Mouse (Mus musculus): ENCODE measurements around the gene Ehhadh. TPM values are rescaled to one million over a fixed set of nuclear protein-coding genes. Genes with fewer than 3 reads are reported as not detected.
"Not testable (repeated sequence)": the region's sequence is repeated elsewhere in the genome, so short reads cannot be mapped to it uniquely, and the experiment has no call there.

Gene Ehhadh
- polyA plus RNA-seq, 1 experiment from 2014 or later, result 2.4 TPM

DNA sequence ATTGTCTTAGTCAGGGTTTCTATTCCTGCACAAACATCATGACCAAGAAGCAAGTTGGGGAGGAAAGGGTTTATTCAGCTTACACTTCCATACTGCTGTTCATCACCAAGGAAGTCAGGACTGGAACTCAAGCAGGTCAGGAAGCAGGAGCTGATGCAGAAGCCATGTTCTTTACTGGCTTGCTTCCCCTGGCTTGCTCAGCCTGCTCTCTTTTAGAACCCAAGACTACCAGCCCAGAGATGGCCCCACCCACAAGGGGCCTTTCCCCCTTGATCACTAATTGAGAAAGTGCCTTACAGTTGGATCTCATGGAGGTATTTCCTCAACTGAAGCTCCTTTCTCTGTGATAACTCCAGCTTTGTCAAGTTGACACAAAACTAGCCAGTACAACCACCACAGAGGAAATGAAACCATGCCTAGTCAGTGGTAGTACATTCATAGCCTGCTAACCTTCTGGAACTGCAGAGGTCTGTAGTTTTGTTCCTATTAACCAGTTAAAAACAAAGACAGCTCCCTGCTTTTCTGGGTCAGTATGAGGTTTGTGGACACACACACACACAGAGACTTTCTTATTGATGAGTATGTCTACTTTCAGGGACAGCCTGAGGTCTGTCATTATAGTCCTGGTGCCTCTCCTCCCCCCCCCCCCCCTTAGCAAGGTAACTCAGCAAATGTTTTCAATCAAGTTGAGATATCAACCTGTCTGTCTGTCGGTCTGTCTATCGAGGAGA, 5.6 kb upstream of the Ehhadh start:
- 45% methylated on average over 2 of the region's 2 CpGs for WGBS
- H3K27ac ChIP-seq; H3K27me3 ChIP-seq; ATAC-seq (ENCODE audit: insufficient number of reproducible peaks, low FRiP score, low TSS enrichment, low read depth); H3K36me3 ChIP-seq; H3K4me1 ChIP-seq; H3K9me3 ChIP-seq: not testable (repeated sequence)
- Histone ChIP-seq H3K4me2 (peak overlapping the region; percentile 83), H3K4me3 (peak overlapping the region; percentile 86), H3K9ac (0 out of 2 replicates have a peak overlapping the region, but pooled peaks have one; percentile 67)

DNA sequence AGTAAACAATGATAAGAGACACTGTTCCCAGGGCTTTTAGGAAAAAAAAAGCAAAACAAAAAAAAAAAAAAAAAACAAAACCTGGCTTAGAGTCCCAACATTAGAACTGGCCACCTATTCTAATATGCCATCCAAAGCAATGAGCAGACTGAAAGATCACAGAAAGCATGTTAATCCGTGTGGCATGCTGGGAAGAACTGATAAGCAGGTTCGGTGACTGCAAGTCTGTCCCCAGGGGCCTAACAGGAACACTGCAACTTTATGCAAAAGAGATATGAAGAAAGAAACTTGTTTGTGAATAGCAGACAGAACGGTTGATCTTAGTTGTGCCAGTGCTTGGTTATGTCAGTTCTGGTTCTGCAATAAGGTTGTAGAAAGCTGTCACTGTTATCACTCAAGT, 4.2 kb upstream of the Ehhadh start:
- Histone ChIP-seq H3K36me3 (no peaks in the 10 kb centered on the region), H3K4me3 (no peak overlapping the region), H3K27me3 (no peaks in the 10 kb centered on the region), H3K27ac (no peak overlapping the region), H3K4me1 (peaks cover 19% of the 10 kb centered on the region; the same call in 1 of the 2 replicates), H3K9me3 (no peaks in the 10 kb centered on the region), H3K4me2 (no peak overlapping the region), H3K9ac (no peak overlapping the region)
- WGBS, result 59% methylated on average over 3 of the region's 3 CpGs
- ATAC-seq (ENCODE audit: insufficient number of reproducible peaks, low FRiP score, low TSS enrichment, low read depth), result no peak

DNA sequence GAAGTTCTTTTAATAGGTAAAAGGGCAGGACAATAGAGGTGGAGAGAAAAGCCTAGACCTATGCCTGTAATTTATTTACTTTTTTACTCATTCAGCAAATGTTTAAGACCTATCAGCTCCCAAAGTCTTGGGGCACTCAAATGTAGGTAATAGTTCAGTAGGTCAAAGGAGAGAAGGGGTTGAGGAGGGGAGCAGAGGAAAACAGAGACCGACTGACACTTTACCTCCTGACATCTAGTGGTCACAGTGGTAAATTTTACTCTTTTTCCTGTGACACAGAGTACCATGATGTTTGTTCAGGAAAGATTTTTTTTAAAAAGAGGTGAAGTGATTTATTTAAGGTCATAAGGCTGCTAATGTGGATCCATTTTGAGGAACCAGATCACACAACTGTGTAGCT, 2.9 kb upstream of the Ehhadh start:
- Histone ChIP-seq H3K36me3 (no peaks in the 10 kb centered on the region), H3K9me3 (no peaks in the 10 kb centered on the region), H3K4me2 (no peak overlapping the region), H3K4me1 (peaks cover 19% of the 10 kb centered on the region; the same call in 1 of the 2 replicates), H3K4me3 (no peak overlapping the region), H3K9ac (no peak overlapping the region), H3K27me3 (no peaks in the 10 kb centered on the region), H3K27ac (no peak overlapping the region)
- 12% methylated on average over 1 of the region's 1 CpGs for WGBS
- no peak for ATAC-seq (ENCODE audit: insufficient number of reproducible peaks, low FRiP score, low TSS enrichment, low read depth)

DNA sequence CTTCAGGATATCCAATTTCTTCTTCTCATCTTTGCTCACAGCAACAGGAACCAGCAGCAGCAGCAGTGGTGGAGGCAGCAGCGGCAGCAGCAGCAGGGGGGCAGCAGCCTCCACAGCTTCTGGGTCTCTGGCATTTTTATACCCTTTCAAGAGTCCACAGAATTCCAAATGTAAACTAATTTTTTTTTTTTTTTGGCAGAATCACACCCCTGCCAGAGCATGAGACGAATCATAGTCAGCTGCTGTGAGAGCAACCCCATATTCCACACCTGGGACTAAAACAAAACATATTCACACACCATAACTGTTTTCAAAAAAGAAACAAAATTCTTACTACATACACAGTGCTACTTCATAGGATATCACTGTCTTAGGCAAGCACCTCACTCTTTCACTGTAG, 1.6 kb upstream of the Ehhadh start:
- no peak overlapping the region for H3K4me3 ChIP-seq
- WGBS, result 68% methylated on average over 2 of the region's 2 CpGs

DNA sequence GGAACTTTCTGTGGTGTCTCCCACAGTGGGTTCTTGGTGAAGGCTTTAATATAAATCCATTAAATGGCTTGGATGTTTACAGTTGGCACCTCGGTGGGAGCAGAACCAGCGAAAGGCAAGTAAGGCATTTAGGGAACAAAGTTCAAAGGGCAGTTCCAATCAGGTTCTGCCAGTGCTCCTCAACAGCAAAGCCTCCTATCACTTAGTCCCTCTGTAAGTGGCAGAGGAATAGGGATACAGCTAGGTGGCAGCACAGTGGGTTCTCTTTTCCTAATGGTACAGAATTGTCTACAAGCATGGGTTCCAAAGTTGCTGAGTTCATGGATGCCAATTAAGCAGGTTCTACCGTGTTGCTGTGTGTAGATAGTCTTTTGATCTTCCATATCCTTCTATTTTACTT, 974 bp upstream of the Ehhadh start:
- no peak overlapping the region for H3K9ac ChIP-seq
- WGBS, result 57% methylated on average over 3 of the region's 3 CpGs
- H3K36me3 ChIP-seq, result no peaks in the 10 kb centered on the region
- no peak for ATAC-seq (ENCODE audit: insufficient number of reproducible peaks, low FRiP score, low TSS enrichment, low read depth)
- H3K4me3 ChIP-seq, result no peak overlapping the region
- no peak overlapping the region for H3K27ac ChIP-seq
- H3K27me3 ChIP-seq, result no peaks in the 10 kb centered on the region
- H3K9me3 ChIP-seq, result no peaks in the 10 kb centered on the region
- H3K4me1 ChIP-seq, result peaks cover 14% of the 10 kb centered on the region; the same call in 1 of the 2 replicates
- no peak overlapping the region for H3K4me2 ChIP-seq

More for the DNA sequence above, 1.6 kb upstream of the Ehhadh start:
- Histone ChIP-seq H3K36me3 (no peaks in the 10 kb centered on the region), H3K9me3 (no peaks in the 10 kb centered on the region), H3K4me2 (no peak overlapping the region), H3K4me1 (peaks cover 16% of the 10 kb centered on the region; the same call in 1 of the 2 replicates), H3K27me3 (no peaks in the 10 kb centered on the region), H3K9ac (no peak overlapping the region), H3K27ac (no peak overlapping the region)
- ATAC-seq (ENCODE audit: insufficient number of reproducible peaks, low FRiP score, low TSS enrichment, low read depth), result no peak

DNA sequence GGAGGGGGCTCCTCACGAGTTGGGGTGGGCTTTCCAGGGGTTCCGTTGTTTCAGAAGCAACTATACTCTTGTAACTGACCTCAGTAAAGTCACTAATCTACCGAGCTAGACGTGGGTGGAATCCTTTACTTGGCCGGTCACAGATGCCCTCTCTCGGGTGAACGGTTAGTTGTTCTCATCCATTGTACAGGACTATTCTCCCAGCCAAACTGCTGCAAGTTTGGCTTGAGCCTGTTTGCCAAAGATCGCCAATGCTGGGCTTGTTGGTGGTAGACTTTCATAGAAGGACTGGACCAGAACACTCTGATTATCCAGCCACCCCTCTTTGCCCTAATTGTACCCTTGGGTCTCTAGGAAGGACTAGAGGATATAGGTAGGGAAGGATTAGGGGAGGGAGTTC, 1.3 kb downstream of the Ehhadh start:
- no peak overlapping the region for H3K9ac ChIP-seq
- H3K27ac ChIP-seq, result no peak overlapping the region
- H3K9me3 ChIP-seq, result no peaks in the 10 kb centered on the region
- 91% methylated on average over 8 of the region's 8 CpGs for WGBS
- H3K4me1 ChIP-seq, result peaks cover 12% of the 10 kb centered on the region; the same call in 1 of the 2 replicates
- ATAC-seq (ENCODE audit: insufficient number of reproducible peaks, low FRiP score, low TSS enrichment, low read depth), result no peak
- no peaks in the 10 kb centered on the region for H3K27me3 ChIP-seq
- no peaks in the 10 kb centered on the region for H3K36me3 ChIP-seq
- no peak overlapping the region for H3K4me3 ChIP-seq
- H3K4me2 ChIP-seq, result no peak overlapping the region

DNA sequence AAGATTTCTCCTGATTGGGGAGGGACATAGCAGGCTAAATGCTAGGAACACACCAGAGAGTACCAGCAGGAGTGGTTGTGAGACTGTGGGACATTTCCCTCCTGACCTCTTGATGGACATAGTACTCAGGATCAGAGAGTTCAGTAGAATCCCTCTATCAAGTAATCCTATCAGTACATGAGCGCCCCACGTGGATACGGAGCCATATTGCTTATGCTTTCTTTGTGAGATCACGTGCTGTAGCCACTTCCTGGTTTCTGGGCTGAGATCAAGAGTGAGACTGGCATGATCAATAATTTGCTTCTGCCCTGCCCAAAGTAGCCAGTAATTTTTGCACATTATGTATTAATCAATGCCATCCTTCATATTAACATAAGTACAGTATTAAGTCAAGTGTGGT, 2.6 kb downstream of the Ehhadh start:
- Histone ChIP-seq H3K27ac (no peak overlapping the region), H3K4me1 (peaks cover 12% of the 10 kb centered on the region; the same call in 1 of the 2 replicates), H3K36me3 (no peaks in the 10 kb centered on the region), H3K9me3 (no peaks in the 10 kb centered on the region), H3K4me3 (no peak overlapping the region), H3K4me2 (no peak overlapping the region), H3K27me3 (no peaks in the 10 kb centered on the region), H3K9ac (no peak overlapping the region)
- no peak for ATAC-seq (ENCODE audit: insufficient number of reproducible peaks, low FRiP score, low TSS enrichment, low read depth)
- WGBS, result 76% methylated on average over 4 of the region's 4 CpGs

DNA sequence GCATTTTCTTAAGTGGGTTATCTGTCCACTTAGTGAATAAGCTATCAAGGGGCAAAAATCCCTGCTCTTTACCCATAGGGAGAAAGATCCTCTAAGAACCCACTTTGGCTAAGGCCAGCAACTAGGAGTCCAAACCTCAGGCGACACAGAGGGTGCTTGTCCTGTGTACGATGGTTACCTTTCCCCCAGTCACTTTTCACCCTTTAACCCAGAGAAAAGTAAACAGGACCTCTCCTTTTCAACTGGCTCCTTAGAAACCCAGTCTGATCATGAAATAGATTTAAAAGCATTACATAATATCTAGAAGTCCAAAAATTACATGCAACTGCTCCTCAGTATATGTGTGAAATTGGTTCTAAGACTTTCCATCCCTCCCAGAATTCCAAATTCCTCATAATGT, 4.8 kb downstream of the Ehhadh start:
- no peak overlapping the region for H3K27ac ChIP-seq
- ATAC-seq (ENCODE audit: insufficient number of reproducible peaks, low FRiP score, low TSS enrichment, low read depth), result no peak
- H3K9ac ChIP-seq, result no peak overlapping the region
- no peaks in the 10 kb centered on the region for H3K36me3 ChIP-seq
- no peaks in the 10 kb centered on the region for H3K9me3 ChIP-seq
- no peak overlapping the region for H3K4me3 ChIP-seq
- H3K27me3 ChIP-seq, result no peaks in the 10 kb centered on the region
- H3K4me2 ChIP-seq, result no peak overlapping the region
- peaks cover 8% of the 10 kb centered on the region; the same call in 1 of the 2 replicates for H3K4me1 ChIP-seq
- 64% methylated on average over 2 of the region's 2 CpGs for WGBS

DNA sequence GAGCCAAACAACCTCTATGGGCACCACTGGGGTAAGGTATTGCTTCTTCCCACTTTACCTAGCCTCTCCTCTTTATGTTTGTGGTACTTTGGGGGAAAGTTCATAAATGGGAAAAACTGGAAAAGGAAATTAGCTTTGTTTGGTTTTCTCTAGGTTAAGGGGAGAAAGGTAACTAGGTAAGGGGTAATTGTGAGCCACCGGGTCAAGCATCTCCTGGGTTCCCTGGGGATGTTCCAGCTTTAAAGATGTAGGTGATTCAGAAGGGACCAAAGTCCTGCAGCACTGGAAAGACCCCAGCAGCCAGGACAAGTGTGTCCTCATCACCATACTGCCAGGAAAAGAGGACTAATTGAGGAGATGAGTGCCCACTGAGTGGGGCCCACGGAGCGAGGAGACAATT, 5.7 kb downstream of the Ehhadh start:
- no peak overlapping the region for H3K4me3 ChIP-seq
- no peaks in the 10 kb centered on the region for H3K36me3 ChIP-seq
- no peak overlapping the region for H3K4me2 ChIP-seq
- H3K27me3 ChIP-seq, result no peaks in the 10 kb centered on the region
- no peak for ATAC-seq (ENCODE audit: insufficient number of reproducible peaks, low FRiP score, low TSS enrichment, low read depth)
- H3K9ac ChIP-seq, result no peak overlapping the region
- WGBS, result 87% methylated on average over 3 of the region's 3 CpGs
- no peaks in the 10 kb centered on the region for H3K9me3 ChIP-seq
- H3K4me1 ChIP-seq, result no peaks in the 10 kb centered on the region
- no peak overlapping the region for H3K27ac ChIP-seq

DNA sequence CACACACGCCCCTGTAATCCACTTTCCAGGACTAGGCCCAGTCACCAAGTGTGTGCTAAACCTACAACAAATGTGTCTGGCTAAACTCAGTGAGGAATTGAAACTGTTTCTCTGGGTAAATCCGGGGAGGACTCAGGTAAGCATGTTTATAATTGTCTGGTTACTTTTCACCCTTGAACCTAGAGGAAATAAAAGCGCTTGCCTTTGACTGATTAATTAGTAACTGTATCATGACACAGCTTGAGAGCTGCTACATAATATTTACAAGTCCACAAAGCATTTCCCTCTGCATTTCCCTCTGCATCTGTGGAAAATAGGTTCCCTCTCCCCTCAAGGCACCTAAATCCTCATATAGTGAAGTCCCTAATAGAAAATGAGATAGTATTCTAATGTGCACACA, 6.3 kb downstream of the Ehhadh start:
- no peaks in the 10 kb centered on the region for H3K36me3 ChIP-seq
- H3K4me3 ChIP-seq, result no peak overlapping the region
- 68% methylated on average over 3 of the region's 3 CpGs for WGBS
- H3K27me3 ChIP-seq, result no peaks in the 10 kb centered on the region
- no peak overlapping the region for H3K9ac ChIP-seq
- H3K4me1 ChIP-seq, result no peaks in the 10 kb centered on the region
- H3K4me2 ChIP-seq, result no peak overlapping the region
- H3K27ac ChIP-seq, result no peak overlapping the region
- no peak for ATAC-seq (ENCODE audit: insufficient number of reproducible peaks, low FRiP score, low TSS enrichment, low read depth)
- no peaks in the 10 kb centered on the region for H3K9me3 ChIP-seq

DNA sequence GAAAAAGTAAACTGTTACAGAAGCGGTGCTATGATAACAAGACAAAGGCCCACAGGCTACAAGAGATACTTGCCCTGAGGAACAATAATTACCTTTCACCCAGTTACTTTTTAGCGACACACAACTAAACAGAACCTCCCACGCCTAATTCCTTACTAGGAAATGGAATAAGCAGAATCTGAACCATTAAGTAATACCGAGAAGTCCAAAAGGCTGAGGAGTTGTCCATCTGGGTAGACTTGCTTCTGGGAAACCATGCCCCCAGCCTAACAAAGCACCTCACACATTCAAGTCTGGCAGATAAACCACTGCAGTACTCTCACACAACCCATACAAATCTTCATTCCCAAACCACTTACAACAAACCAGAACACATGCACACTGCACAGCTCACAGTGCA, 8.5 kb downstream of the Ehhadh start:
- Histone ChIP-seq H3K36me3 (no peaks in the 10 kb centered on the region), H3K4me3 (no peak overlapping the region), H3K9me3 (no peaks in the 10 kb centered on the region), H3K9ac (no peak overlapping the region), H3K27me3 (no peaks in the 10 kb centered on the region), H3K4me2 (no peak overlapping the region), H3K4me1 (no peaks in the 10 kb centered on the region), H3K27ac (no peak overlapping the region)
- no peak for ATAC-seq (ENCODE audit: insufficient number of reproducible peaks, low FRiP score, low TSS enrichment, low read depth)
- 86% methylated on average over 4 of the region's 4 CpGs for whole genome bisulfite sequencing

DNA sequence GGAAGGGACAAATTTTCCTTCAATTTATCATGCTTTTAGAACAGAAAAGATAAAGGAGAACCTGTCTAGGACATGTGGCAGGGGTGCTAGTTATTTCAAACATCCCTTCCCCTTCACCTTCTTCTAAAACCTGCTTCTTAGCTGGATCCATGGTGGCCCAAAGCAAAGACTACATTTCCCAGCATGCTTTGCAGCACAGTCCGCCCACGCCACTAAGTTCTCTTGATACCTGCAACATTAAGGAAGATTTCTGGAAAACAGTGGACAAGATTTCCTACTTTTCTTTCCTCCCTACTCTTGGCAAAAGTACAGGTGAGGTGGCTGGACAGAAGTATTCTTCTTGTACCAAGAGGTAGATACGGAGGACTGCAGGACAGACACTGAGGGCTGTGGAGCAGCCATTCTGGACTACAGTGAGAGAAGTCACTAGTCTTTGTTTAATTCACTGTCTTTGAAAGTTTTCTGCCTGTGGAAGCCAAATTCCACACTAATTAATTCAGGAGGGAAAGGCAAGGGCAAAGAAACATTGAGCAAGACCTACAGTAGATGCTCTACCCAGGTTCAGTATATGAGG, 9.2 kb downstream of the Ehhadh start:
- H3K9me3 ChIP-seq, result no peaks in the 10 kb centered on the region
- no peaks in the 10 kb centered on the region for H3K4me1 ChIP-seq
- no peak overlapping the region for H3K27ac ChIP-seq
- no peaks in the 10 kb centered on the region for H3K27me3 ChIP-seq
- no peak for ATAC-seq (ENCODE audit: insufficient number of reproducible peaks, low FRiP score, low TSS enrichment, low read depth)
- H3K9ac ChIP-seq, result no peak overlapping the region
- H3K4me3 ChIP-seq, result peak overlapping the region; percentile 27
- no peak overlapping the region for H3K4me2 ChIP-seq
- WGBS, result 51% methylated on average over 3 of the region's 3 CpGs
- H3K36me3 ChIP-seq, result no peaks in the 10 kb centered on the region
